Mouse (Mus musculus): Measurements from ENCODE around the gene Ddx52.

DNA sequence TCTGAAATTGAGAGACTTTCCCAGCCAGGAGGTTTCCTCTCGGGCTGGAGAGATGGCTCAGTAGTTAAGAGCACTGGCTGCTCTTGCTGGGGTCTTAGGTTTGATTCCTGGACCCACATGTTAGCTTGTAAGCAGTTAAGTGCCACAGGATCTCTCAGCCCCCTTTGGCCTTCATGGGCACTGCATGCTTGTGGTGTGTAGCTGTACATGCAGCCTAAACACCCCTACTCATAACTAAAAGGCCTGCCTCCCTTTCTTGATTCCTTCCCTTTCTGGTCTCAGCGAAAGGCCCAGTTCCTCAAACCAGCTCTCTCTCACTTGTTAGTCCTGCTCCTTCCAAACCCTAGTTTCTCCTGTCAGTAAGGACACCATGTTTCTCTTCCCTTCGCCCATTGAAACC lies 27.2 kb downstream of the Ddx52 start:
- TF ChIP-seq GATA1 (IDR thresholded peaks at IDR 0.05; ENCODE audit: low read length) (no peak), TAL1 (IDR thresholded peaks at IDR 0.05; ENCODE audit: low read length) (no peak)
